Mouse (Mus musculus) gastrocnemius, postnatal 4 days (tissue): ENCODE results near the gene Nagk. TPM values are rescaled to one million over a fixed set of nuclear protein-coding genes. Genes with fewer than 3 reads are reported as not detected.
"Not testable (repeated sequence)": the region's sequence is repeated elsewhere in the genome, so short reads cannot be mapped to it uniquely, and the experiment has no call there.

ENCODE experiments used
- DNase-seq, 2 experiments: peaks; one replicate each; pipeline ENCODE4 v3.0.0; 2021 to 2022; ENCODE audit warnings: low spot score in 2 of 2, mixed read lengths in 2 of 2
- long read RNA-seq, 2 experiments: library from polyadenylated mRNA; stranded (forward); transcript quantifications; one replicate each; pipeline ENCODE4 v2.0.0; 2021
- total RNA-seq, 2 experiments: library from RNA; stranded (reverse); gene quantifications; 2 replicates each; pipeline ENCODE4 v1.2.3; 2021

The Nagk gene
- 10 to 100 TPM; 23.5 to 28.6 TPM for total RNA-seq
- long read RNA-seq, experiment 1, transcript Nagk-210 (1 exons, 752 nt) = minor isoform, 5 of 40 reads
- long read RNA-seq, experiment 1, transcript Nagk-206 (10 exons, 1,049 nt) = minor isoform, 11 of 40 reads
- long read RNA-seq, experiment 1, transcript Nagk-201 (10 exons, 1,405 nt) = major isoform, 13 of 40 reads
- long read RNA-seq, experiment 1, partial matches to known transcripts = 2 of 40 reads
- long read RNA-seq, experiment 1, other reads (novel, unspliced or antisense) = 8 of 40 reads
- long read RNA-seq, experiment 2, transcript Nagk-210 (1 exons, 752 nt) = minor isoform, 7 of 43 reads
- long read RNA-seq, experiment 2, transcript Nagk-201 (10 exons, 1,405 nt) = major isoform, 20 of 43 reads
- long read RNA-seq, experiment 2, transcript Nagk-206 (10 exons, 1,049 nt) = minor isoform, 8 of 43 reads
- long read RNA-seq, experiment 2, partial matches to known transcripts = 1 of 43 reads
- long read RNA-seq, experiment 2, other reads (novel, unspliced or antisense) = 5 of 43 reads

- peak; percentile 91 to 94 for DNase-seq
These were observed at the start of gene Nagk for GRCm38 (mm10) chr6:83794760-83795296. Gene Nagk (plus strand): TSS chr6:83794982.

DNA sequence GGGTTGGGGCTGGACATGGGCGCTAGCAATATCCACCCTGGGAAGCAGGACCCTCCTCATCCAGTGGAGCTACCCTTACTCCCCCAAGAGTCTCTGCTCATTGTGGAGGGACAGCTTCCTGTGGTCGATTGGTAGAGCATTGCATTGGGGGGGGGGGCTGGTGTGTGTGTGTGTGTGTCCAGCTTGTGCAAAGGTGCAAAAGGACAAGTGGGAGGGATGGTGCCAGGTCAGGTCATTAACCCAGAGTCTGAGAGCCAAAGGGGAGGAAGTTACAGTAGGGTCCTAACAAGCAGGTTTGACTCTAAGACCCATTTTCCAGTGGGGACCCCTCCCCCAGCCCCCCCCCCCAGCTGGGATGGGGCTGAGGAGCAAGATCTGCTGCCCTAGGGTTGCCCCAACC, 49.3 kb upstream of the Nagk start:
- no peak for DNase-seq

DNA sequence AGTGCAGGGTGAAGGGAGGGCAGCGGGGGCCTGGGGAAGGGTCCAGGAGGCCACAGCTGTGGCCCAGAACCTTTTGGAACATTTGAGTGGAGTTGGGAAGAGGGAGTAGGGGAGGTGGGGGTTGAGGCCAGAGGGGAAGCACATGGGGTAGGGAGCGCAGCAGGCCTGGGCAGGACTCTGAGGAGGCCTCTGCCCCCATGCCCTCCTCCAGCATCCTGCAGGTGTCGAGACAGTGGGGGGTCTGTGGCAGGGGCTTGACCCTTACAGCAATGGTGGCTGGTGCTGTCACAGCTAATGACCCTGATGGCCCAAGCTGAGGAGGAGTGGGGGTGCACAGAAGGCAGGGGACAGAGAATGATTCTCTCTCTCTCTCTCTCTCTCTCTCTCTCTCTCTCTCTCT, 45.5 kb upstream of the Nagk start:
- no peak for DNase-seq

GRCm38 (mm10) chr6:83750171-83750684, 44.6 kb upstream of the Nagk start:
- peak; percentile 49 to 66 for DNase-seq

GRCm38 (mm10) chr6:83756051-83756450, 38.7 kb upstream of the Nagk start:
- DNase-seq = no peak

GRCm38 (mm10) chr6:83762344-83762743, 32.4 kb upstream of the Nagk start, which contains the start of gene Ankrd53:
Gene Ankrd53 (plus strand): TSS chr6:83762644.
- no peak for DNase-seq

DNA sequence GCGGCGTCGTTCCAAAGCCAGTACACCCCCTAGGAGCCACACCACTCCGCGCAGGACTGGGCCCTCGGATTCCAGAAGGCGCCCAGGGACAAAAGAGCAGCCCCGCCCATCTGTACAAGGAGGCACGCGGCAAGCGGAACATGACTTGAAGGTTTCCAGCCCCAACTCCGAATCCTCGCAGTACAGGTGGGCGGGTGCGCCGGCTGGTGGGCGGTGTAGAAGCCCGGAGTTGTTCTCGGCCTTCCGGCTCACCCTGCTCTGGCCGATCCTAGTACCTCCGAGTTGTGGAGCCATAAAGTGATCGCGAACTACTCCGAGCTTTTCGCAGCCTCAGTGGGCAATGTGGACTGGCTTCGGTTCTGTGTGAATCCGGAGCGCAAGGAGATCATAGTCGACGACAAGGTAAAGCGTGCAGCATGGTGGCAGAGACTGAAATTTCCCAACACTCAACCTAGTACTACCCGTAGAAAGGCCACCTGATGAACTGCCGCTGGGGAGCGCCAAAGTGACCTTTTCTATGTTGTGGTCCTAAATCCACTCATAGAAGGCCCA, 31.8 kb upstream of the Nagk start:
- DNase-seq = no peak

GRCm38 (mm10) chr6:83766982-83767381, 27.8 kb upstream of the Nagk start:
- DNase-seq = no peak

- no peak for DNase-seq
These were observed 26.3 kb upstream of the Nagk start for GRCm38 (mm10) chr6:83768485-83768884.

DNA sequence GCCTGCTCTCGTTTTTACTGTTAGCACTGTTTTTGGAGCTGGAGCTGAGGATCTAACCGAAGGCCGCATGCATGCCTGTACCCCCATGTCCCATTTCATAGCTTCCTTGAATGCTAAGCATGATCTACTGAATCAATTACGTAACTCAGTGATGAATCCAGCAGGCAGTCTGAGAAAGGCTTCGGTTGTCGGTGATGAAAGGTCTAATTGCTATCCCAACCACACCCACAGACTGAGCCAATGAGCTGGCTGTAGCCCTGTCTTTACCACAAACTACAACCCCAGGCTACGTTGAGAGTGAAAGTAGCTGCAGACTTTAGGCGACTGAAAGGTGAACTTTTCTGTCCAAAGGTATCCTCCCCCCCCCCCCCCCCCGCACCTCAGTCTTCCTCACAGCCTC, 20.7 kb upstream of the Nagk start:
- no peak for DNase-seq

DNA sequence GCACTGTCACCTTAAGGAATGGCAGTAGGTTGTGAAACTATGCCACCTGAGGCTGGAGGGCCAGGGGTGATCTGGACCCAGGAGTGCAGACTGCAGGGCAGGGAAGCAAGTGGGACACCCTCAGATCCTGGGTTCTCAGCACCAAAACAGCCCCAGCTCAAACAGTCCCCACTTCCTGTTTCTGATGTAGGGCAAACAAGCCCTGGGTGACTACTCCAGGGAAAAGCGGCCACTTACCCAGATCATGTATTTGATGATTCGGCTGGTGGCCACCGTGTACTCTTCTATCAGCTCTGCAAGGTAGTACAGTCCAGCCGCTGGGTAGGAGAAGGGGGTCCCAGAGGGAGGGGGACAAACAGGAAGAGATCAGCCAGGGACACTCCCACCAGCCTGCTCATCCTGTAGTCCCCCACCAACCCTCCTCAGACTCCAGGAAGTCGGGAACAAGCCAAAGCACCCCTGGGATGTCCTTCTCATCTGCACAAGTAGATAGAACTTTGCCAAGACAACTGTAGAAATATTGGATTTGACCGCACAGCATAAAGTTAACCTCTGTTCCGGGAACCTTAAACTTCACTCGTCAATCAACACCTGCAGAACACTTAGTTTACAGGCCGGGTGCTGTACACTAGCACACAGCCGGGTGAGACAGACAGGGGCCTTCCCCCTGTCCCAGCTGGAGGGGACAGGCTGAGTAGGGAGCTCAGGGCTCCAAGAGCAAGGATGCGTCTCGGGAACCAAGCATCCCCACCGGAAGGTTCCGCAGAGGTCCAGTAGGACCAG, 19.8 kb upstream of the Nagk start:
- DNase-seq = no peak

- DNase-seq = peak; percentile 90 to 92
These were observed 19.0 kb upstream of the Nagk start, which contains the start of gene Tex261 for GRCm38 (mm10) chr6:83775638-83776293. Gene Tex261 (minus strand): TSS chr6:83775813.

DNA sequence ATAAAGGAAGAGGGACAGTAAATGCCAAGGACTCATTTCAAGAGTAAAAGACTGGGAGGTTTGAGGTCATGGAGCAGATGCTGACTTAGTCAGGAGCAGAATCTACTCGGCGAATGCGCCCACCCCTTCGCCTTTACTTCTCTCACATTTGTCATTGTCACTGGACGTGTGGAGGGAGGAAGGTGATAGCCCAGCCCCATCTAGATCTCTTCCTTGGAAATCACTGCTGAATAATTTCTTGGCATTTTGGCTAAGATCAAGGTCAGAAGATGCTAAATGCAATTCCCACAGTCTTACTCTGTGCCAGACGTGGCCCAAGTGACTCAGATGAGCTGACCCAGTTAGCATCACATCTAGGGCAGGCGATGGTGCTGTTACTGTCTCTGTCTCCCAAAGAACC, 16.5 kb upstream of the Nagk start:
- DNase-seq = no peak

GRCm38 (mm10) chr6:83779026-83779425, 15.8 kb upstream of the Nagk start:
- DNase-seq = peak in 1 of 2 experiments; percentile 39

- DNase-seq = no peak
These were observed 8.4 kb upstream of the Nagk start for GRCm38 (mm10) chr6:83786426-83786825.

- DNase-seq = no peak
These were observed 6.2 kb upstream of the Nagk start for GRCm38 (mm10) chr6:83788554-83788953.

DNA sequence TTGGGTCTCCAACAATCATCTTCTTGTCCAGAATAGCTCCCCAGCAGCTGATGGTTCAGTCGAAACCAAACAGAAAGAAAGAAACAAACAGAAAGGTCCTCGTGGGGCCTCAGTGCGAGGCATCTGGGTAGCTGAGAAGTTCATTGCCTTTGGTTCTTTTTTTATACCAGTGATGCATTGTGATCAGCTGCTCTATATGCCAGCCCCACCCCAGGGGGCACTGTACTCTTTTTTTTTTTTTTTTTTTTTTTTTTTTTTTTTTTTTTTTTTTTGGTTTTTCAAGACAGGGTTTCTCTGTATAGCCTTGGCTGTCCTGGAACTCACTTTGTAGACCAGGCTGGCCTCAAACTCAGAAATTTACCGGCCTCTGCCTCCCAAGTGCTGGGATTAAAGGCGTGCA, 4.2 kb upstream of the Nagk start:
- not testable (repeated sequence) for DNase-seq

DNA sequence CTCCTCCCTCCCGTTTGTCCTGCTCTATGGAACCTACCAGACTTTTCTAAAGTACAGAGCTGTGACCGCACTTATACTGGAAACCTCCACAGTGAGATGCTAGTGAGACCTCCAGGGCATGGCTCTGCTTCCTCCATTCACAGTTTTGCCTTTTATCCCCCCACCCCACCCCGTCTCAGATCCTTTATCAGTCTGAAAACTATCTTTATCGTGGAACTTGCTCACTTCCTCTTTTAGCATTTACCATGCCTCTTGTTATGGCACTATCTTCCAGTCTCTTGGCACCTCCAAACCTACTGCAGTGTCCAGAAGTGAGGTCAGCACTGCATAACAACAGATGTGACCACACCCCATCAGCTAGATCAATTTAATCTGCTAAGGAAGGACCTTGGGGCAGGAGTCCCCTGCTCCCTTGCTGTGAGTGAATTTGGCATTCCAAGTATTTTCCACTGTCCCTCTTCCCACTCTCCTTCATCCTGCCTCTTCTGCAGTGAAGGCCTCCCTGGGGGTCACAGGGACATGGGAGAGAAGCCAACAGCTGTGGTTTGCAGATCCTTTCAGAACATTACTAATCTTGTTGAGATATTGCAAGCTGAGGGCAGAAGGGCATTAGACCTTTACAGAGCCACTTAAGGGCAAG, 3.4 kb upstream of the Nagk start:
- DNase-seq = no peak

DNA sequence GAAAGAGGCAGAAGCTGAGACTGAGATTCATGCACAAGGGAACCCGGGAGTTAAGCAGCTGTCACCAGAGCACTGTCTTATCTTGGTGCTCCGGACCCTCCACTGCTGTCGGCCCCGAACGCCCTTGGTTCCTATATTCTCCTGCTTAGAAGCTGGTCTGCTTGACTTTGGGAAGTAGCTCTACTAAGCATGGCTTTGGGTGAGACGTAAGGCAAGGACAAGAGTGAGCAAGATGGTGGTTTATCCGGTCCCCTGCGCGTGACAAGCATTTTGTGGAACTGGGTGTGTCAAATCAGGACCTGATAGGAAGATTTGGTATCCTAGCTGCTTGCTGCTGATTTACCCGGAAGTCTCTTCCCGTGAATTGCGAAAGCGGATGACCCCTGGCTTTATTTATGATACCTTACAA, 714 bp downstream of the Nagk start:
- no peak for DNase-seq

DNA sequence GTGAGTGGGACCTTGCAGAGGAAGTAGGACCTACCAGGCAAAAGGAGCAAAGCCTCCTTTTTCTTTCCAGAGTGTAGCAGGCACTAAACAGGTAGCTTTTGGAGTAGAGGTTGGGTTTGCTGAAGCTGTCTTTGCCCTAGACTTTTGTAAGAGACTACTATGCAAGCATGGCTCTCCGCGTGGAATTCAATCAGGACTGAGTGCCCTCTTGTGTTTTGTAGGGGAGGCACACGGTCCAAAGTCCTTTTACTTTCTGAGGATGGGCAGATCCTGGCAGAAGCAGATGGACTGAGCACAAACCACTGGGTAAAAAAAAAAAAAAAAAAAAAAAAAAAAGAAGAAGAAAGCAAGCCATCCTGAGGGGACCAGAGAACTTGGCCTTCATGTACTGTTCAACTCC, 1.9 kb downstream of the Nagk start:
- DNase-seq = no peak
